ENCODE assay signal across 15 mouse cellular contexts in the genomic region with DNA sequence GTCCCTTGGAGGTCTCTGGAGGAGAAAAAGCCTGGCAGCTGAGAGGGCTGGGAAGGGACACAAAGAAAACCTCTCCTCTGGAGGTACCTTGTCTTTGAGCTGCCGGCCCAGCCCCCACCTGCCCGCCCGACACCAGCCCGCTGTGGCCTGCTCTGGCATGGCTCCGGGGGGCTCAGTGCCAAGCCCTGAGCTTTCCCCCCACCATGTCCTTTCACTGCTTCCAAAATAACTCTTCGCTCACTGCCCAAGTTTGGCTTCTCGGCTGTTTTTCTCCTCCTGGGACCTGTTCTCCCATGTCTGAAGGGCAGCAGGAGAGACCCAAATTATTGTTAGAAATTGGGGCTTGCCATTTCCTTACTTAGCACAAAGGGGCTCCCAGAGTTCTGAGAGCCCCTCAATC. TPM values are rescaled to one million over a fixed set of nuclear protein-coding genes. Genes with fewer than 3 reads are reported as not detected.
DNase-seq lines count a peak whose midpoint lies in the region; ATAC-seq and TF ChIP-seq lines count a peak whose summit lies in the region.
"Had no signal": no experiment of that assay in that cellular context is flagged by ENCODE, and none has a peak within 500 bp of the region (broad histone marks: within the 10 kb centered on the region; RNA-seq: fewer than 3 reads in every experiment).

No protein-coding gene starts in this region.

- no peak overlapping the region for H3K4me2 ChIP-seq in hindbrain, postnatal 0 days (ENCODE audit: low read depth, low read length)
- no peak overlapping the region for H3K4me2 ChIP-seq in heart, embryonic 16.5 days (ENCODE audit: low read depth, low read length)
- H3K4me2 ChIP-seq: embryonic facial prominence, embryonic 12.5 days; liver, embryonic 12.5 days had no signal

- no peaks in the 10 kb centered on the region for H3K36me3 ChIP-seq in hindbrain, postnatal 0 days (ENCODE audit: insufficient read depth, low read length)
- H3K36me3 ChIP-seq in hindbrain, embryonic 10.5 days, result no peaks in the 10 kb centered on the region
- H3K36me3 ChIP-seq in heart, embryonic 16.5 days (ENCODE audit: control insufficient read depth, insufficient read depth), result no peaks in the 10 kb centered on the region
- H3K36me3 ChIP-seq: embryonic facial prominence, embryonic 12.5 days; liver, embryonic 12.5 days had no signal

- intact Hi-C loops in gastrocnemius, adult 2 months (cut with DNase I), result no loop called here

- TF ChIP-seq CTCF in hindbrain, postnatal 0 days (IDR thresholded peaks at IDR 0.05; ENCODE audit: low read depth), result no peak
- TF ChIP-seq CTCF in gastrocnemius, adult 2 months (IDR thresholded peaks at IDR 0.05), result no peak

- H3K27ac ChIP-seq in hindbrain, postnatal 0 days, result no peak overlapping the region
- H3K27ac ChIP-seq in hindbrain, embryonic 10.5 days, result no peak overlapping the region
- H3K27ac ChIP-seq in gastrocnemius, adult 2 months, result peak overlapping the region; percentile 88
- peak overlapping the region; percentile 64 for H3K27ac ChIP-seq in heart, embryonic 16.5 days (ENCODE audit: low read length)
- H3K27ac ChIP-seq: embryonic facial prominence, embryonic 12.5 days; kidney, postnatal 0 days; liver, embryonic 12.5 days had no signal

- H3K9me3 ChIP-seq in hindbrain, postnatal 0 days (ENCODE audit: low read length), result no peaks in the 10 kb centered on the region
- no peaks in the 10 kb centered on the region for H3K9me3 ChIP-seq in hindbrain, embryonic 10.5 days
- no peaks in the 10 kb centered on the region for H3K9me3 ChIP-seq in heart, embryonic 16.5 days (replicated peaks; ENCODE audit: control insufficient read depth, low read length)
- H3K9me3 ChIP-seq: embryonic facial prominence, embryonic 12.5 days; liver, embryonic 12.5 days had no signal

- DNase-seq in adrenal gland, postnatal 25 days, result peak; percentile 51
- no peak for DNase-seq in adrenal gland, postnatal 4 days (ENCODE audit: low spot score in 2 of 2)
- peak; percentile 48 for DNase-seq in hindbrain, postnatal 0 days (ENCODE audit: low spot score)
- DNase-seq in hindbrain, embryonic 10.5 days (ENCODE audit: low spot score), result no peak
- peak; percentile 91 for DNase-seq in gastrocnemius, adult 2 months
- no peak for DNase-seq in B cell, adult 2 months
- DNase-seq: cerebellum, adult 9-10 months; lung, postnatal 10 days; right cerebral cortex, adult 18-20 months had no signal

- ATAC-seq in hindbrain, postnatal 0 days, result peak; percentile 43; the same call in 1 of the 2 replicates
- ATAC-seq in heart, embryonic 16.5 days (replicated peaks; ENCODE audit: extremely low read depth, insufficient read depth, low FRiP score), result peak; percentile 54
- no peak for ATAC-seq in activated CD4-positive, CD25-positive, alpha-beta regulatory T cell, adult 4 months
- ATAC-seq: liver, embryonic 12.5 days had no signal

- no peak overlapping the region for H3K9ac ChIP-seq in hindbrain, postnatal 0 days (replicated peaks; ENCODE audit: low read length)
- H3K9ac ChIP-seq in heart, embryonic 16.5 days (ENCODE audit: low read length), result no peak overlapping the region
- H3K9ac ChIP-seq: embryonic facial prominence, embryonic 12.5 days; liver, embryonic 12.5 days had no signal

- 50% methylated on average over 7 of the region's 7 CpGs for WGBS in hindbrain, postnatal 0 days
- WGBS in hindbrain, embryonic 10.5 days, result 88% methylated on average over 7 of the region's 7 CpGs
- 57% methylated on average over 7 of the region's 7 CpGs for WGBS in heart, embryonic 16.5 days

- H3K4me1 ChIP-seq in hindbrain, postnatal 0 days (ENCODE audit: insufficient read depth, low read length), result peaks cover 6% of the 10 kb centered on the region; the same call in 1 of the 2 replicates
- H3K4me1 ChIP-seq in hindbrain, embryonic 10.5 days (replicated peaks), result 0 out of 2 replicates have a peak, but pooled peaks cover 6% of the 10 kb centered on the region
- peaks cover 35% of the 10 kb centered on the region for H3K4me1 ChIP-seq in heart, embryonic 16.5 days (ENCODE audit: control insufficient read depth, insufficient read depth, low read length)

- peaks cover 4% of the 10 kb centered on the region; the same call in 1 of the 2 replicates for H3K27me3 ChIP-seq in hindbrain, postnatal 0 days (ENCODE audit: insufficient read depth, low read length)
- H3K27me3 ChIP-seq in hindbrain, embryonic 10.5 days (ENCODE audit: insufficient read depth, poor library complexity, severe bottlenecking), result peaks cover 53% of the 10 kb centered on the region
- peaks cover 30% of the 10 kb centered on the region for H3K27me3 ChIP-seq in heart, embryonic 16.5 days (ENCODE audit: control insufficient read depth, insufficient read depth, low read length)

- no peak overlapping the region for H3K4me3 ChIP-seq in hindbrain, postnatal 0 days (ENCODE audit: low read length)
- no peak overlapping the region for H3K4me3 ChIP-seq in hindbrain, embryonic 10.5 days
- H3K4me3 ChIP-seq in gastrocnemius, adult 2 months, result peak overlapping the region; percentile 4
- H3K4me3 ChIP-seq in heart, embryonic 16.5 days (ENCODE audit: low read length), result no peak overlapping the region
- H3K4me3 ChIP-seq: embryonic facial prominence, embryonic 12.5 days; liver, embryonic 12.5 days had no signal

RNA-seq across cellular contexts. Expression of a gene that starts 6.6 kb away (rescaled TPM):
- 2.2 and 2.4 TPM in 2 replicates for total RNA-seq in adrenal gland, postnatal 25 days (2021)
- total RNA-seq in adrenal gland, postnatal 4 days (2021), result 1 to 10 TPM; 3.7 to 5.0 TPM
- total RNA-seq in hindbrain, postnatal 0 days (2014; rRNA removed), result 4.6 and 5.0 TPM in 2 replicates
- 2.7 and 3.1 TPM in 2 replicates for polyA plus RNA-seq in hindbrain, postnatal 0 days (2015; fragmentation: Nextera tagmentation; extraction: Ambion mirVana)
- polyA plus RNA-seq in hindbrain, embryonic 10.5 days (2016; fragmentation: Nextera tagmentation; extraction: Ambion mirVana), result 0.26 and 0.47 TPM in 2 replicates
- under 1 TPM; 0.08 to 0.86 TPM for total RNA-seq in gastrocnemius, adult 2 months (2021)
- 2.5 and 4.6 TPM in 2 replicates for polyA plus RNA-seq in heart, embryonic 16.5 days (2015; fragmentation: Nextera tagmentation; extraction: Ambion mirVana)
- not detected for polyA plus RNA-seq in activated CD4-positive, CD25-positive, alpha-beta regulatory T cell, adult 4 months (2017; shearing (Covaris generic))
- total RNA-seq: neutrophil, adult 5-6 weeks had no signal

RNA-seq across cellular contexts. Expression of a gene that starts 34.1 kb away (rescaled TPM):
- 1.4 and 1.5 TPM in 2 replicates for total RNA-seq in adrenal gland, postnatal 25 days (2021)
- total RNA-seq in adrenal gland, postnatal 4 days (2021), result 1 to 10 TPM; 1.4 TPM
- 0.10 and 0.54 TPM in 2 replicates for total RNA-seq in hindbrain, postnatal 0 days (2014; rRNA removed)
- 0.10 and 0.11 TPM in 2 replicates for polyA plus RNA-seq in hindbrain, postnatal 0 days (2015; fragmentation: Nextera tagmentation; extraction: Ambion mirVana)
- 1.7 and 2.7 TPM in 2 replicates for polyA plus RNA-seq in hindbrain, embryonic 10.5 days (2016; fragmentation: Nextera tagmentation; extraction: Ambion mirVana)
- under 1 TPM in 1 of 2 experiments, not detected in 1; 0.17 TPM for total RNA-seq in gastrocnemius, adult 2 months (2021)
- 7.3 and 20.5 TPM in 2 replicates for polyA plus RNA-seq in heart, embryonic 16.5 days (2015; fragmentation: Nextera tagmentation; extraction: Ambion mirVana)
- polyA plus RNA-seq in activated CD4-positive, CD25-positive, alpha-beta regulatory T cell, adult 4 months (2017; shearing (Covaris generic)), result 100 to 1,000 TPM; 155 to 193 TPM

RNA-seq across cellular contexts. Expression of a gene that starts 48.2 kb away (rescaled TPM):
- 47.8 and 59.0 TPM in 2 replicates for total RNA-seq in adrenal gland, postnatal 25 days (2021)
- total RNA-seq in adrenal gland, postnatal 4 days (2021), result 10 to 100 TPM; 62.8 to 73.7 TPM
- total RNA-seq in hindbrain, postnatal 0 days (2014; rRNA removed), result 251 and 277 TPM in 2 replicates
- polyA plus RNA-seq in hindbrain, postnatal 0 days (2015; fragmentation: Nextera tagmentation; extraction: Ambion mirVana), result 329 and 369 TPM in 2 replicates
- polyA plus RNA-seq in hindbrain, embryonic 10.5 days (2016; fragmentation: Nextera tagmentation; extraction: Ambion mirVana), result 61.1 and 95.3 TPM in 2 replicates
- total RNA-seq in gastrocnemius, adult 2 months (2021), result 10 to 100 TPM; 16.5 to 17.8 TPM
- 40.2 and 43.9 TPM in 2 replicates for polyA plus RNA-seq in heart, embryonic 16.5 days (2015; fragmentation: Nextera tagmentation; extraction: Ambion mirVana)
- 10 to 100 TPM; 10.3 to 10.6 TPM for polyA plus RNA-seq in activated CD4-positive, CD25-positive, alpha-beta regulatory T cell, adult 4 months (2017; shearing (Covaris generic))

Comparison
In these comparisons a context has a peak if more than half of its experiments do, and no peak if none do; other contexts are left out.
1. DNase-seq: peak in adrenal gland, postnatal 25 days (single experiment), hindbrain, postnatal 0 days (single experiment) and gastrocnemius, adult 2 months (single experiment); none in adrenal gland, postnatal 4 days (0 of 2), hindbrain, embryonic 10.5 days (single experiment) and B cell, adult 2 months (0 of 2).
2. H3K27ac ChIP-seq: peak in gastrocnemius, adult 2 months (single experiment) and heart, embryonic 16.5 days (single experiment); none in hindbrain, postnatal 0 days (single experiment) and hindbrain, embryonic 10.5 days (single experiment).